20 mouse cellular contexts compared by ENCODE assay signal in the genomic region with DNA sequence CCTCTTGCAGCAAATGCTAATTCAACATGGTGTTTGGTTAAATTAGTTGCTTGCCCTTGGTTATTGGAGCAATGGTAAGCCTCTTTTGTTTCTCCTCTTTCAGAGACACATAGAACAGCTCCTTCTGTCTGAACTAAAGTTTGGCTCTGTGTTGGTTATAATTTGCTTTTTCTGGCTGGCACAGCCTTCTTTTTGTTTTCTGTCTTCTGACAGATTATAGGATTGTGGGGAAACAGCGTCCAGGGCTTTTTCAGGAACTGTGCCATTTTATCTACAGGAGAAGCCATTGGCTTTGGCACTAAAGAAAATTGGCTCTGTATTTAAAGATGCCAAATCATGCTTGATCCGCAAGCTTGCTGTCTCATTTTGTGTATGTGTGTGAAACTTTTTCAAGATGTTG. TPM values are rescaled to one million over a fixed set of nuclear protein-coding genes. Genes with fewer than 3 reads are reported as not detected.
A peak's percentile ranks its signal among the peaks of the same experiment; 100 is the strongest.
DNase-seq lines count a peak whose midpoint lies in the region; ATAC-seq and TF ChIP-seq lines count a peak whose summit lies in the region.
"Had no signal": no experiment of that assay in that cellular context is flagged by ENCODE, and none has a peak within 500 bp of the region (broad histone marks: within the 10 kb centered on the region; RNA-seq: fewer than 3 reads in every experiment).

No protein-coding gene starts in this region.

- no peaks in the 10 kb centered on the region for H3K36me3 ChIP-seq in embryonic facial prominence, embryonic 13.5 days
- H3K36me3 ChIP-seq in embryonic facial prominence, embryonic 10.5 days (replicated peaks): no peaks in the 10 kb centered on the region
- H3K36me3 ChIP-seq in neural tube, embryonic 13.5 days: no peaks in the 10 kb centered on the region
- H3K36me3 ChIP-seq: intestine, embryonic 15.5 days; kidney, embryonic 15.5 days; limb, embryonic 15.5 days had no signal

- H3K9me3 ChIP-seq in embryonic facial prominence, embryonic 13.5 days: no peaks in the 10 kb centered on the region
- no peaks in the 10 kb centered on the region for H3K9me3 ChIP-seq in embryonic facial prominence, embryonic 10.5 days
- H3K9me3 ChIP-seq in neural tube, embryonic 13.5 days: no peaks in the 10 kb centered on the region
- H3K9me3 ChIP-seq: G1E; heart, embryonic 10.5 days; intestine, embryonic 15.5 days; kidney, embryonic 15.5 days; limb, embryonic 15.5 days had no signal

- DNase-seq in embryonic facial prominence, embryonic 10.5 days (ENCODE audit: low spot score): no peak
- DNase-seq in layer of hippocampus, adult 2 months (ENCODE audit: low spot score in 2 of 2): peak; percentile 17 to 45
- DNase-seq in layer of hippocampus, adult 11-12 months (ENCODE audit: low spot score): no peak
- no peak for DNase-seq in neural tube, embryonic 10.5 days (ENCODE audit: extremely low spot score, low spot score)
- DNase-seq in spleen, postnatal 10 days (ENCODE audit: low spot score in 2 of 2): no peak
- DNase-seq in gastrocnemius, postnatal 10 days: no peak
- DNase-seq: cerebellum, adult 11 months; cerebellum, postnatal 14 days; lung, adult 18-20 months; lung, postnatal 36 days; right cerebral cortex, postnatal 25 days; thymus, postnatal 36 days had no signal

- no peak for ATAC-seq in embryonic facial prominence, embryonic 13.5 days (ENCODE audit: insufficient number of reproducible peaks, insufficient read depth, low FRiP score, low TSS enrichment, low read depth)
- ATAC-seq in neural tube, embryonic 13.5 days (ENCODE audit: low read depth): no peak
- ATAC-seq: CD4-positive, CD25-positive, alpha-beta regulatory T cell, adult 4 months; intestine, embryonic 15.5 days had no signal

- WGBS in embryonic facial prominence, embryonic 13.5 days: 65% methylated on average over 2 of the region's 2 CpGs
- 86% methylated on average over 2 of the region's 2 CpGs for WGBS in embryonic facial prominence, embryonic 10.5 days
- WGBS in neural tube, embryonic 13.5 days: 65% methylated on average over 2 of the region's 2 CpGs

- H3K4me2 ChIP-seq in embryonic facial prominence, embryonic 13.5 days: no peak overlapping the region
- H3K4me2 ChIP-seq in neural tube, embryonic 13.5 days: 0 out of 2 replicates have a peak overlapping the region, but pooled peaks have one; percentile 74
- H3K4me2 ChIP-seq: intestine, embryonic 15.5 days had no signal

- H3K27ac ChIP-seq in embryonic facial prominence, embryonic 13.5 days: 0 out of 2 replicates have a peak overlapping the region, but pooled peaks have one; percentile 16
- no peak overlapping the region for H3K27ac ChIP-seq in embryonic facial prominence, embryonic 10.5 days (replicated peaks)
- H3K27ac ChIP-seq in layer of hippocampus, adult 2 months: peak overlapping the region; percentile 88
- 0 out of 2 replicates have a peak overlapping the region, but pooled peaks have one; percentile 97 for H3K27ac ChIP-seq in neural tube, embryonic 13.5 days (replicated peaks)
- H3K27ac ChIP-seq: intestine, embryonic 15.5 days; limb, embryonic 15.5 days had no signal

- no peak for TF ChIP-seq CTCF in layer of hippocampus, adult 2 months (conservative IDR thresholded peaks at IDR 0.05)

- H3K4me3 ChIP-seq in embryonic facial prominence, embryonic 13.5 days: no peak overlapping the region
- no peak overlapping the region for H3K4me3 ChIP-seq in embryonic facial prominence, embryonic 10.5 days
- no peak overlapping the region for H3K4me3 ChIP-seq in layer of hippocampus, adult 2 months
- no peak overlapping the region for H3K4me3 ChIP-seq in neural tube, embryonic 13.5 days
- H3K4me3 ChIP-seq: intestine, embryonic 15.5 days; kidney, embryonic 15.5 days; limb, embryonic 15.5 days had no signal

- H3K4me1 ChIP-seq in embryonic facial prominence, embryonic 13.5 days: peaks cover 27% of the 10 kb centered on the region
- peaks cover 31% of the 10 kb centered on the region for H3K4me1 ChIP-seq in embryonic facial prominence, embryonic 10.5 days
- peaks cover 61% of the 10 kb centered on the region for H3K4me1 ChIP-seq in neural tube, embryonic 13.5 days (replicated peaks)

- no peaks in the 10 kb centered on the region for H3K27me3 ChIP-seq in embryonic facial prominence, embryonic 13.5 days
- no peaks in the 10 kb centered on the region for H3K27me3 ChIP-seq in embryonic facial prominence, embryonic 10.5 days (replicated peaks; ENCODE audit: low read depth, poor library complexity, severe bottlenecking)
- no peaks in the 10 kb centered on the region for H3K27me3 ChIP-seq in neural tube, embryonic 13.5 days
- H3K27me3 ChIP-seq: intestine, embryonic 15.5 days; kidney, embryonic 15.5 days; limb, embryonic 15.5 days had no signal

- no peak overlapping the region for H3K9ac ChIP-seq in embryonic facial prominence, embryonic 13.5 days
- H3K9ac ChIP-seq in neural tube, embryonic 13.5 days: no peak overlapping the region
- H3K9ac ChIP-seq: intestine, embryonic 15.5 days had no signal

RNA-seq across cellular contexts. Expression of gene Fam222b, which starts 19.2 kb away (rescaled TPM):
- polyA plus RNA-seq in embryonic facial prominence, embryonic 13.5 days (2015; fragmentation: Nextera tagmentation; extraction: Ambion mirVana): 14.1 and 16.9 TPM in 2 replicates
- polyA plus RNA-seq in embryonic facial prominence, embryonic 10.5 days (2016; fragmentation: Nextera tagmentation; extraction: Ambion mirVana): 28.2 and 29.9 TPM in 2 replicates
- 10 to 100 TPM; 29.5 to 30.3 TPM for total RNA-seq in layer of hippocampus, adult 2 months (2021)
- 27.3 and 28.8 TPM in 2 replicates for polyA plus RNA-seq in neural tube, embryonic 13.5 days (2015; fragmentation: Nextera tagmentation; extraction: Ambion mirVana)
- total RNA-seq in gastrocnemius, postnatal 10 days (2021): 1 to 10 TPM; 7.8 to 9.8 TPM

RNA-seq across cellular contexts. Expression of gene Eral1, which starts 33.4 kb away (rescaled TPM):
- polyA plus RNA-seq in embryonic facial prominence, embryonic 13.5 days (2015; fragmentation: Nextera tagmentation; extraction: Ambion mirVana): 34.8 and 39.0 TPM in 2 replicates
- 40.9 and 41.5 TPM in 2 replicates for polyA plus RNA-seq in embryonic facial prominence, embryonic 10.5 days (2016; fragmentation: Nextera tagmentation; extraction: Ambion mirVana)
- total RNA-seq in layer of hippocampus, adult 2 months (2021): 10 to 100 TPM; 19.5 to 20.1 TPM
- 29.8 and 31.3 TPM in 2 replicates for polyA plus RNA-seq in neural tube, embryonic 13.5 days (2015; fragmentation: Nextera tagmentation; extraction: Ambion mirVana)
- 10 to 100 TPM; 17.8 to 21.6 TPM for total RNA-seq in gastrocnemius, postnatal 10 days (2021)

RNA-seq across cellular contexts. Expression of gene Traf4, which starts 51.8 kb away (rescaled TPM):
- 91.5 and 103 TPM in 2 replicates for polyA plus RNA-seq in embryonic facial prominence, embryonic 13.5 days (2015; fragmentation: Nextera tagmentation; extraction: Ambion mirVana)
- 151 and 157 TPM in 2 replicates for polyA plus RNA-seq in embryonic facial prominence, embryonic 10.5 days (2016; fragmentation: Nextera tagmentation; extraction: Ambion mirVana)
- 10 to 100 TPM; 11.1 to 13.3 TPM for total RNA-seq in layer of hippocampus, adult 2 months (2021)
- polyA plus RNA-seq in neural tube, embryonic 13.5 days (2015; fragmentation: Nextera tagmentation; extraction: Ambion mirVana): 128 and 131 TPM in 2 replicates
- total RNA-seq in gastrocnemius, postnatal 10 days (2021): 10 to 100 TPM; 15.7 to 22.6 TPM

Comparison
In these comparisons a context has a peak if more than half of its experiments do, and no peak if none do; other contexts are left out.
1. DNase-seq: peak in layer of hippocampus, adult 2 months (2 of 2); none in embryonic facial prominence, embryonic 10.5 days (single experiment), layer of hippocampus, adult 11-12 months (single experiment), neural tube, embryonic 10.5 days (single experiment), spleen, postnatal 10 days (0 of 2) and gastrocnemius, postnatal 10 days (single experiment).